Mouse (Mus musculus): ENCODE measurements around the gene Glrb. TPM values are rescaled to one million over a fixed set of nuclear protein-coding genes. Genes with fewer than 3 reads are reported as not detected.

Gene Glrb
- polyA plus RNA-seq, 2 experiments: 0.07 to 0.11 TPM

- ATAC-seq (ENCODE audit: insufficient read depth) (no peak), DNase-seq (ENCODE audit: low read depth in 3 of 3, low spot score in 3 of 3) (no peak)
- no peak overlapping the region for H3K9ac ChIP-seq (replicated peaks)
- no peak overlapping the region for H3K27ac ChIP-seq
- H3K4me1 ChIP-seq (replicated peaks; ENCODE audit: control insufficient read depth in 2 of 2, insufficient read depth in 2 of 2, low read length in 1 of 2): no peaks in the 10 kb centered on the region
- no peaks in the 10 kb centered on the region for H3K36me3 ChIP-seq (replicated peaks; ENCODE audit: control insufficient read depth, insufficient read depth, low read depth)
- 61% methylated on average over 6 of the region's 6 CpGs for WGBS (ENCODE audit: insufficient replicate concordance)
- no peaks in the 10 kb centered on the region for H3K27me3 ChIP-seq (ENCODE audit: control insufficient read depth, insufficient read depth, low read length)
- TF ChIP-seq EP300 (IDR thresholded peaks at IDR 0.05; ENCODE audit: low read depth): no peak
- TF ChIP-seq CTCF (IDR thresholded peaks at IDR 0.05; ENCODE audit: low read depth): no peak
- H3K4me2 ChIP-seq (ENCODE audit: low read depth): no peak overlapping the region
- no peaks in the 10 kb centered on the region for H3K9me3 ChIP-seq (ENCODE audit: control insufficient read depth, low read length)
- H3K4me3 ChIP-seq (ENCODE audit: insufficient read depth in 1 of 2, low read depth in 2 of 2, low read length in 2 of 2): no peak overlapping the region
Observed at GRCm38 (mm10) chr3:80880660-80881293, 32.7 kb downstream of the Glrb start.

- 48% methylated on average over 5 of the region's 5 CpGs for WGBS (ENCODE audit: insufficient replicate concordance)
- no peak for ATAC-seq (ENCODE audit: insufficient read depth)
- no peak for DNase-seq (ENCODE audit: low read depth in 3 of 3, low spot score in 3 of 3)
- no peak overlapping the region for H3K9ac ChIP-seq (replicated peaks)
- TF ChIP-seq CTCF (IDR thresholded peaks at IDR 0.05; ENCODE audit: low read depth): no peak
- no peaks in the 10 kb centered on the region for H3K27me3 ChIP-seq (ENCODE audit: control insufficient read depth, insufficient read depth, low read length)
- H3K4me1 ChIP-seq (replicated peaks; ENCODE audit: control insufficient read depth in 2 of 2, insufficient read depth in 2 of 2, low read length in 1 of 2): no peaks in the 10 kb centered on the region
- H3K9me3 ChIP-seq (ENCODE audit: control insufficient read depth, low read length): no peaks in the 10 kb centered on the region
- no peak overlapping the region for H3K27ac ChIP-seq
- no peak overlapping the region for H3K4me2 ChIP-seq (ENCODE audit: low read depth)
- H3K36me3 ChIP-seq (replicated peaks; ENCODE audit: control insufficient read depth, insufficient read depth, low read depth): no peaks in the 10 kb centered on the region
- no peak overlapping the region for H3K4me3 ChIP-seq (ENCODE audit: insufficient read depth in 1 of 2, low read depth in 2 of 2, low read length in 2 of 2)
Observed at GRCm38 (mm10) chr3:80878571-80878970, 34.9 kb downstream of the Glrb start.

- 58% methylated on average over 7 of the region's 7 CpGs for WGBS (ENCODE audit: insufficient replicate concordance)
Observed at GRCm38 (mm10) chr3:80874690-80875353, 38.6 kb downstream of the Glrb start.

GRCm38 (mm10) chr3:80874081-80874480 lies 39.4 kb downstream of the Glrb start:
- Histone ChIP-seq H3K27ac (no peak overlapping the region), H3K36me3 (replicated peaks; ENCODE audit: control insufficient read depth, insufficient read depth, low read depth) (no peaks in the 10 kb centered on the region), H3K9me3 (ENCODE audit: control insufficient read depth, low read length) (no peaks in the 10 kb centered on the region), H3K9ac (replicated peaks) (no peak overlapping the region), H3K4me1 (replicated peaks; ENCODE audit: control insufficient read depth in 2 of 2, insufficient read depth in 2 of 2, low read length in 1 of 2) (no peaks in the 10 kb centered on the region), H3K4me3 (ENCODE audit: insufficient read depth in 1 of 2, low read depth in 2 of 2, low read length in 2 of 2) (no peak overlapping the region), H3K27me3 (ENCODE audit: control insufficient read depth, insufficient read depth, low read length) (no peaks in the 10 kb centered on the region), H3K4me2 (ENCODE audit: low read depth) (no peak overlapping the region)
- no peak for ATAC-seq (ENCODE audit: insufficient read depth)
- TF ChIP-seq CTCF (IDR thresholded peaks at IDR 0.05; ENCODE audit: low read depth): no peak
- no peak for TF ChIP-seq EP300 (IDR thresholded peaks at IDR 0.05; ENCODE audit: low read depth)
- 64% methylated on average over 5 of the region's 5 CpGs for WGBS (ENCODE audit: insufficient replicate concordance)
- DNase-seq (ENCODE audit: low read depth in 3 of 3, low spot score in 3 of 3): no peak

More at GRCm38 (mm10) chr3:80874690-80875353, 38.6 kb downstream of the Glrb start:
- no peaks in the 10 kb centered on the region for H3K4me1 ChIP-seq (replicated peaks; ENCODE audit: control insufficient read depth in 2 of 2, insufficient read depth in 2 of 2, low read length in 1 of 2)
- no peaks in the 10 kb centered on the region for H3K36me3 ChIP-seq (replicated peaks; ENCODE audit: control insufficient read depth, insufficient read depth, low read depth)
- H3K9ac ChIP-seq (replicated peaks): no peak overlapping the region
- no peak overlapping the region for H3K4me3 ChIP-seq (ENCODE audit: insufficient read depth in 1 of 2, low read depth in 2 of 2, low read length in 2 of 2)
- H3K27me3 ChIP-seq (ENCODE audit: control insufficient read depth, insufficient read depth, low read length): no peaks in the 10 kb centered on the region
- no peak overlapping the region for H3K27ac ChIP-seq
- no peaks in the 10 kb centered on the region for H3K9me3 ChIP-seq (ENCODE audit: control insufficient read depth, low read length)
- H3K4me2 ChIP-seq (ENCODE audit: low read depth): no peak overlapping the region
- no peak for ATAC-seq (ENCODE audit: insufficient read depth)
- DNase-seq (ENCODE audit: low read depth in 3 of 3, low spot score in 3 of 3): no peak
- no peak for TF ChIP-seq EP300 (IDR thresholded peaks at IDR 0.05; ENCODE audit: low read depth)
- no peak for TF ChIP-seq CTCF (IDR thresholded peaks at IDR 0.05; ENCODE audit: low read depth)

- H3K4me3 ChIP-seq (ENCODE audit: insufficient read depth in 1 of 2, low read depth in 2 of 2, low read length in 2 of 2): no peak overlapping the region
- 67% methylated on average over 1 of the region's 1 CpGs for whole genome bisulfite sequencing (ENCODE audit: insufficient replicate concordance)
- no peak for ATAC-seq (ENCODE audit: insufficient read depth)
Observed at GRCm38 (mm10) chr3:80871472-80872171, 41.8 kb downstream of the Glrb start.

More at GRCm38 (mm10) chr3:80871472-80872171, 41.8 kb downstream of the Glrb start:
- Histone ChIP-seq H3K27ac (no peak overlapping the region), H3K9ac (replicated peaks) (no peak overlapping the region), H3K9me3 (ENCODE audit: control insufficient read depth, low read length) (no peaks in the 10 kb centered on the region), H3K4me1 (replicated peaks; ENCODE audit: control insufficient read depth in 2 of 2, insufficient read depth in 2 of 2, low read length in 1 of 2) (no peaks in the 10 kb centered on the region), H3K36me3 (replicated peaks; ENCODE audit: control insufficient read depth, insufficient read depth, low read depth) (no peaks in the 10 kb centered on the region), H3K4me2 (ENCODE audit: low read depth) (no peak overlapping the region), H3K27me3 (ENCODE audit: control insufficient read depth, insufficient read depth, low read length) (no peaks in the 10 kb centered on the region)
- TF ChIP-seq CTCF (IDR thresholded peaks at IDR 0.05; ENCODE audit: low read depth): no peak
- TF ChIP-seq EP300 (IDR thresholded peaks at IDR 0.05; ENCODE audit: low read depth): no peak
- DNase-seq (ENCODE audit: low read depth in 3 of 3, low spot score in 3 of 3): no peak

Measured in liver, embryonic 14.5 days (tissue).